Mouse (Mus musculus) megakaryocyte, embryonic 14.5 days (primary cell): ENCODE results near the gene Ctcf.

ENCODE experiments used
- FLI1 ChIP-seq: IDR thresholded peaks from 2 replicates; pipeline ENCODE4 v1.6.1; 2012; ENCODE audit warnings: low read length, inconsistent platforms, mixed read lengths
- GATA1 ChIP-seq: IDR thresholded peaks from 3 replicates; pipeline ENCODE4 v1.6.1; 2012; ENCODE audit warnings: mixed read lengths, low read length, inconsistent platforms, borderline replicate concordance

DNA sequence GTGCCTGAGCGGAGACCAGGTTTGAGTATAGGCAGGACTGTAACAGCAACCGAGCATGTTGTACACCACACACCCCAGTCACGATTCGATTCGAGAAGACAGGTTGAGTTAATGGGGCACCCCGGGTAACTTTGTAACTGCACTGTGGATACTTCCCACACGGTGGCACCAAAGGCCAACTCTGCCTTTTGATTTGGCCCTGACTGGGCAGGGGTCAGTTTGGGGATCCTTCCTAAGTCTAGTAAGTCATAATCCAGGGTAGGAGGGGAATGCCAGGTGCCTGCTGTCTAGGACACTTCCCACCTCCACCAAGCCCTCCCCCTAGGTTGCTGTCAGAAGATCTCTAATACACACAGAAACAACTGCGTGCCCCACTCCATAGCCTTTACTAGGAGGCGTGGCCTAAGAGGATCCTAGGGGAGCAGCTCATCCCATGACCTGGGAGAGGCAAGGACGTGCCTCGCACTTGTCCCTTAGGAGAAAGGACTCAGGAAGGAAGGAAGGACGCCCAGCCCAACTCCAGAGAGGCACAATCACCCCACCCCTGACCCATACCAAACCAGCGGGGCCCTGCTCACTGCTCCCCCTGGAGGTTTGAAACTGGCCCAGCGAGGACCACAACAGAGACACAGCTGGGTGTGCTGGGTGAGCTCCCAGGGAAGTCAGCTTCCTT lies 39.9 kb upstream of the Ctcf start:
- TF ChIP-seq FLI1 (no peak), GATA1 (no peak)
